Mouse (Mus musculus): ENCODE results near the gene Ptprg. TPM values are rescaled to one million over a fixed set of nuclear protein-coding genes. Genes with fewer than 3 reads are reported as not detected.
"Not testable (repeated sequence)": the region's sequence is repeated elsewhere in the genome, so short reads cannot be mapped to it uniquely, and the experiment has no call there.

Ptprg gene
- total RNA-seq, 2 experiments from 2014 or later: 123 TPM

DNA sequence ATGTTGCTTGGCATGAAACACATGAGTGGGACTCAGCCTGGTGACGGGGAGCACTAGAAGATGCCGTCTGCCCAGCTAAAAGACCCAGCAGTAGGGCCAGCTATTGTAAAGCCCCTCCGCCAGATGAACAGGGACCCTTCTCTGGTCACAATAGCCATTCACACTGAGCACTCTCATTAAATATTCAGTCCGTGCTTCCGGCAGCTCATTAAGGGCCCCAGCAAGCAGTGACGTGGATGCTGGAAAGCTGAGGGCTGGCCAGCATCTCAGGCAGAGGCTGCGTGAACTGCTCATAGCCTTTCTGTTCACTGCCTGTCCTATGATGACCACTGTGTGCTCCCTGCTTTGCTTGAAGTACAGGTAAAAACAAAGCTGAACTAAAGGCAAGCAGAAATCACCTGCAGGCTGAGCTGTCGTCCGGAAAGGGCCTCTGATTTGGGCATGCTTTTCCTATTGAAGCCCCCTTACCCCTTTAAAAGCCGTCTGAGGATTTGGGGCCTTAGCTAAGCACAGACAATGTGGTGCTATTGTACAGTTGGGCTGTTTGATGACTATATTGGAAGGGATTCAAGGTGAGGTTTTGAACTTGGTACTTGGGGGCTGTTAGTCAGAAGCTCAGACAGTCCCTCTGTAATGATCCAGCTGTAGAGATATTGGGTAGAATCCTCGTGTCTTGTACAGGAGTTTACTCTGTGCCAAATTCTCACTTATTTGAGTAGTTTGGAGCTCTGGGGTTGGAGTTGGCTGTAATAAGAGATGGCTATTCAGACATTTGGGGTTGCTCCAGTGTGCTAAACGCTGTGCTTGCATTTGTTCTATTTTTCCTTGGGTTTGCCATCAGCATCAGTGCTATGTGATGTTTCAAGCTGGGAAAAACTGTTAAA lies 636.6 kb downstream of the Ptprg start:
- DNase-seq (ENCODE audit: low spot score in 2 of 2): peak in 1 of 2 experiments; percentile 28
- intact Hi-C loops (cut with DNase I): no loop called here

DNA sequence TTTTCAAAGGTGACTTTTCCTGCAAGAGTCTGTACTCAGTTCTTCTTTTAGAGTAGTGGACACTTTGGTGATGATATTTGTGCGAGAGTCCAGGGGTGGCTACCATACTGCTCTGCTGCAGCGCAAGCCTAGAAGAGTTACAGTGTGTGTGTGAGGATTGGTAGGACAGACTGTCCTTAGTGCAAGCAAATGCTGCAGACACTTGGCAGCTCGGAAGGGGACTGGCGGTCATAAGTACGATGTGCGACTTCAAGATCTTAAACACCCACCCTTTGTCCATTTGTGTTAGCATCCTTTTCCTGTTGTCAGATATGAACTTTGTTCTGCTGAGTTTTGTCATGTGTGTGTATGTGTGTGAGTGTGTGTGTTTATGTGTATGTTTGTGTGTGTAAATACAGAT lies 637.7 kb downstream of the Ptprg start:
- intact Hi-C loops (cut with DNase I): no loop called here
- no peak for DNase-seq (ENCODE audit: low spot score in 2 of 2)

- intact Hi-C loops (cut with DNase I): no loop called here
- DNase-seq (ENCODE audit: low spot score in 2 of 2): no peak
These were observed 645.4 kb downstream of the Ptprg start for GRCm38 (mm10) chr14:12198735-12199134.

GRCm38 (mm10) chr14:12199956-12200950 lies 646.9 kb downstream of the Ptprg start:
- DNase-seq (ENCODE audit: low spot score in 2 of 2): no peak
- intact Hi-C loops (cut with DNase I): no loop called here

- intact Hi-C loops (cut with DNase I): no loop called here
- DNase-seq (ENCODE audit: low spot score in 2 of 2): no peak
These were observed 648.9 kb downstream of the Ptprg start for GRCm38 (mm10) chr14:12202214-12202613.

DNA sequence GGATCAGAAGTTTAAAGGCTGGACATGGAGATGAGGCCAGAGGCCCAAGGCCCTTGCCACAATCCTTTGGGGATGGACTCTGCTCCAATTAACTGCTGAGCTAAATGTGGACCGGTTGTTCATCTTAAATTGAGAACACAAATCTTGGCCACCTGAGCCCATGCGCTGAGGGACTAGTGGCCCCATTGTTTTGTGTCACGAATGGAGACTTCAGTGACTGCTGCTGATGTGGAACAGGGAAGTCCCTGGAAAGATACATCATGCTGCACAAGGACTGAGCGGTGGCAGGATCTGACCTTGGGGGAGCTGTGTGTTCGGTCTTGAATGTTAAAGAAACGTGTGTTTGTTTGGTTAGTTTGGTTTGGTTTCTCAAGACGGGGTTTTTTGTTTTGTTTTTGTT lies 649.7 kb downstream of the Ptprg start:
- intact Hi-C loops (cut with DNase I): no loop called here

GRCm38 (mm10) chr14:12206138-12206537 lies 652.8 kb downstream of the Ptprg start:
- peak; percentile 22 to 69 for DNase-seq (ENCODE audit: low spot score in 2 of 2)
- intact Hi-C loops (cut with DNase I): loop anchor here (5.0 kb wide), 1 partner anchor 44 kb away; no protein-coding TSS in a partner anchor

More for the DNA sequence above, 649.7 kb downstream of the Ptprg start:
- DNase-seq (ENCODE audit: low spot score in 2 of 2): no peak

GRCm38 (mm10) chr14:12208554-12208953 lies 655.2 kb downstream of the Ptprg start:
- DNase-seq (ENCODE audit: low spot score in 2 of 2): peak in 1 of 2 experiments; percentile 29
- intact Hi-C loops (cut with DNase I): loop anchor here (5.0 kb wide), 1 partner anchor 46 kb away; no protein-coding TSS in a partner anchor

DNA sequence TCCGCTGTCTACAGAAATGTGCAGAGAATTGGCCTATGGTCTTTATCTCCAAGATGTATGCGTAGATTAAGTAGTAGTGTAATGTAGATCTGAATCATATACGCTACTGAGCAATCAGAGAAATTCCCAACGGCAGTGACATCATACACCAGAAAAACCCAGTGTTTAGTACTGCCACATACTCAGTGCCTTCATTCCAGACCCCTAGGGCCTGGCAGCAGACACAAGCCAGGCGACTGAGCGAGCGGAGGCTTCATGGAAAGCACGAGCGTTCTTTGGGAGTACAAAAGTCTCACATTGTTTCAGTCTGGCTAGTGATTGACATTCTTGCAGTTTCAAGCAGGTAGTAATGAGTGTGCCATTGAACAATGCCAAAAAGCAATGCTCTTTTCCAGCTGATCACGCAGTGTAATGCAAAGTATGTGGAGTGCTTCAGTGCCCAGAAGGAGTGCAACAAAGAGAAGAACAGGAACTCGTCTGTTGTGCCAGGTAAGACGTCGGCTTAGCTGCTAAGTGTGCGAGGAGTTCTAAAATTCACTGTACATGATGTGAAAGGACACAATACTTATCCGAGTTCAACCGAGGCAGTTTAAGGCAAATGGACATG lies 665.3 kb downstream of the Ptprg start:
- no peak for DNase-seq (ENCODE audit: low spot score in 2 of 2)
- intact Hi-C loops (cut with DNase I): no loop called here

GRCm38 (mm10) chr14:12219877-12220276 lies 666.5 kb downstream of the Ptprg start:
- intact Hi-C loops (cut with DNase I): no loop called here
- no peak for DNase-seq (ENCODE audit: low spot score in 2 of 2)

DNA sequence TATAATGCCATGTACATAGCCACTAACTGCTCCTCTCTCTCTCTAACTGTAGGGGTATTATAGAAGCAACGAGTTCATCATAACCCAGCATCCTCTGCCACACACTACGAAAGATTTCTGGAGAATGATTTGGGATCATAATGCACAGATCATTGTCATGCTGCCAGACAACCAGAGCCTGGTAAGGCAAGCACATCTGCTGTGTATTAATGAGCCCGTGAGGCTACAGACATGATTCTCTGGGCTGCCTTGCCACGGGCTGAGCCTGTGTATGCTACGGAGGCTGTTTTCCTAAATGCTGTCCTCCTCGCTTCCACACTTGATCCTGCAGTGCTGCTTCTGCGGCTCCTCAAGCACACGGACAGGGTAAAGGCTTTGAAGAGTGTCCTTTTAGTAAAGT lies 667.2 kb downstream of the Ptprg start:
- intact Hi-C loops (cut with DNase I): no loop called here
- DNase-seq (ENCODE audit: low spot score in 2 of 2): no peak

DNA sequence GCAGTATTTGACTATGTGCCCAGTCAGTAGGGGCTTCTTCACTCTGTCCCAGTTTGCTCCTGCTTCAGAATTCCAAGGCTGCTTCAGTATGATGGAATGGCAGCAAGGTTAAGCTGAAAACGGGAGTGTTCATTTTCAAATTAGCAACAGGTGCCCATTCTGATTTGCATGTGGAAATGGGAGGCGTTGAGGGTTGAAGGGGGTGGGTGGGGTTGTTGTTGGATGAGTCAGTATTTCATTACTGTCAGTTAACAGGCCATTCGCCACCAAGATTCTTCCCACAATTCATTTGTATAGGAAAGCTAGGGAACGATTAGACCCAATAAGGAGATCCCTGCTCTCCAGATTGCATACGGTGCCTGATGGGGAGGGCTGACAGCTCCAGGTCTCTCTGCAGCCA lies 668.2 kb downstream of the Ptprg start:
- intact Hi-C loops (cut with DNase I): no loop called here
- no peak for DNase-seq (ENCODE audit: low spot score in 2 of 2)

- DNase-seq (ENCODE audit: low spot score in 2 of 2): no peak
- intact Hi-C loops (cut with DNase I): no loop called here
These were observed 690.4 kb downstream of the Ptprg start for GRCm38 (mm10) chr14:12243726-12244125.

- DNase-seq (ENCODE audit: low spot score in 2 of 2): no peak
- intact Hi-C loops (cut with DNase I): no loop called here
These were observed 722.7 kb downstream of the Ptprg start for GRCm38 (mm10) chr14:12276031-12276430.

GRCm38 (mm10) chr14:12283641-12284040 lies 730.3 kb downstream of the Ptprg start, which contains the start of gene Gm49355:
Gm49355 (plus strand) TSS chr14:12283976.
- no peak for DNase-seq (ENCODE audit: low spot score in 2 of 2)
- intact Hi-C loops (cut with DNase I): loop anchor here (5.0 to 10.0 kb wide), 2 partner anchors 49 to 126 kb away; no protein-coding TSS in a partner anchor

GRCm38 (mm10) chr14:12284141-12284912 lies 731.0 kb downstream of the Ptprg start, which contains the start of gene 3830406C13Rik:
3830406C13Rik (plus strand) TSS chr14:12284173.
- intact Hi-C loops (cut with DNase I): loop anchor here (5.0 to 10.0 kb wide), 2 partner anchors 50 to 127 kb away; no protein-coding TSS in a partner anchor
- peak; percentile 84 to 87 for DNase-seq (ENCODE audit: low spot score in 2 of 2)

- intact Hi-C loops (cut with DNase I): loop anchor here (10.0 kb wide), 1 partner anchor 55 kb away; no protein-coding TSS in a partner anchor
- DNase-seq (ENCODE audit: low spot score in 2 of 2): not testable (repeated sequence)
These were observed 736.4 kb downstream of the Ptprg start for GRCm38 (mm10) chr14:12289747-12290146.
